Mouse (Mus musculus) CH12.LX (cell line): ENCODE measurements around the gene Dhx37.
"Not testable (repeated sequence)": the region's sequence is repeated elsewhere in the genome, so short reads cannot be mapped to it uniquely, and the experiment has no call there.

Experiments used
- BHLHE40 ChIP-seq: IDR thresholded peaks from 2 replicates; pipeline ENCODE4 v1.6.1; 2011; ENCODE audit warnings: mild to moderate bottlenecking, low read depth, low read length, improper control_type of control experiment
- CTCF ChIP-seq, 2 experiments: IDR thresholded peaks in 1 of 2; conservative IDR thresholded peaks in 1 of 2; 2 replicates each; pipeline ENCODE4 v1.5.1; 2011 to 2012; ENCODE audit warnings: low read depth in 2 of 2, low read length in 2 of 2, improper control_type of control experiment in 1 of 2, inconsistent platforms in 1 of 2, mild to moderate bottlenecking in 1 of 2, moderate library complexity in 1 of 2
- MEF2A ChIP-seq: IDR thresholded peaks from 2 replicates; pipeline ENCODE4 v1.6.1; 2014; ENCODE audit warnings: low read depth, mild to moderate bottlenecking, inconsistent platforms, low read length, improper control_type of control experiment, borderline replicate concordance
- TBP ChIP-seq: conservative IDR thresholded peaks from 2 replicates; pipeline ENCODE4 v1.6.1; 2011; ENCODE audit warnings: low read depth, low read length, improper control_type of control experiment
- UBTF ChIP-seq: IDR thresholded peaks from 2 replicates; pipeline ENCODE4 v1.6.1; 2012; ENCODE audit warnings: low read depth, mild to moderate bottlenecking, inconsistent platforms, low read length, improper control_type of control experiment, moderate library complexity
- ZNF384 ChIP-seq: IDR thresholded peaks from 2 replicates; pipeline ENCODE4 v1.6.1; 2012; ENCODE audit warnings: low read depth, low read length, improper control_type of control experiment, inconsistent platforms

GRCm38 (mm10) chr5:125392176-125392575 lies 41.7 kb downstream of the Dhx37 start:
- TF ChIP-seq MEF2A; BHLHE40; CTCF (conservative IDR thresholded peaks at IDR 0.05 in 1 of 2, IDR thresholded peaks at IDR 0.05 in 1 of 2; ENCODE audit: low read depth in 2 of 2, low read length in 2 of 2); UBTF; ZNF384: not testable (repeated sequence)
- 0 out of 2 replicates have a peak, but pooled peaks have one; percentile 4 for TF ChIP-seq TBP
